Mouse (Mus musculus) gastrocnemius, adult 8-10 months (tissue): ENCODE results near the gene Prr36. TPM values are rescaled to one million over a fixed set of nuclear protein-coding genes. Genes with fewer than 3 reads are reported as not detected.

Experiments used
- DNase-seq, 2 experiments: peaks; one replicate each; pipeline ENCODE4 v3.0.0; 2022; ENCODE audit warnings: low spot score in 2 of 2
- total RNA-seq, 4 experiments: library from RNA; stranded (reverse); gene quantifications; 2 replicates each; pipeline ENCODE4 v1.2.4; 2022

Prr36 gene
- total RNA-seq, 4 experiments from 2014 or later: not detected

DNA sequence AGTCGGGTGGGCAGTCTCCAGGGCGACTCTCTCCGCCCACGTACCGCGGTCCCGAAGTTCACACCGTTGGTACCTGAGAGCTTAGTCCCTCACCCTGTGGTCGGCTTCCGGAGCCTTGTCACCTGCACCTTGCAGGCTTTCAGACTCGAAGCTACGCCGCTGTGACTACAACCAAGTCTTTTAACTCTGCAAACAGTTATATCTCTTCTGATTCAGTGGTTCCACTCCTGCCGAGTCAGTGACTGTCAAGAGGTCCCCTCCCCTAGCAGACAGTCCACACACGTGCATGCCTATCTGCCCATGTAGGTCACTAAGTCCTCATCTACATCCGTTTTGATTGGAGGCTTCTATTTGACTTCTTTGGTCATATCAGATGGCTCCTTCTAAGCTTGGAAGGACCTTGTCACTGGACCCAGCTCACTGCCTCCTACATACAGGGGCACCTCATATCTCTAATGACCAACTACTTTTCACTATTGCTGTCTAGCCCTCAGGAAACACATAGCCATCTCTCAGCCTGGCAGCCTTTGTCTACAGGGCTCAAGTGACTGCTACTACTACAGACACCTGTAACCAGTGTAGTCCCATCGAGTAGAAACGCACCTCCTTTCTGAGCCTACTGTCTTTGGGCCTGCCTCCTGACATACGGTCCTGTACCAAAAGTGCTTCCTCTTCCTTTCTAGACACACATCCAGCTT lies 22.1 kb upstream of the Prr36 start:
- DNase-seq: no peak

DNA sequence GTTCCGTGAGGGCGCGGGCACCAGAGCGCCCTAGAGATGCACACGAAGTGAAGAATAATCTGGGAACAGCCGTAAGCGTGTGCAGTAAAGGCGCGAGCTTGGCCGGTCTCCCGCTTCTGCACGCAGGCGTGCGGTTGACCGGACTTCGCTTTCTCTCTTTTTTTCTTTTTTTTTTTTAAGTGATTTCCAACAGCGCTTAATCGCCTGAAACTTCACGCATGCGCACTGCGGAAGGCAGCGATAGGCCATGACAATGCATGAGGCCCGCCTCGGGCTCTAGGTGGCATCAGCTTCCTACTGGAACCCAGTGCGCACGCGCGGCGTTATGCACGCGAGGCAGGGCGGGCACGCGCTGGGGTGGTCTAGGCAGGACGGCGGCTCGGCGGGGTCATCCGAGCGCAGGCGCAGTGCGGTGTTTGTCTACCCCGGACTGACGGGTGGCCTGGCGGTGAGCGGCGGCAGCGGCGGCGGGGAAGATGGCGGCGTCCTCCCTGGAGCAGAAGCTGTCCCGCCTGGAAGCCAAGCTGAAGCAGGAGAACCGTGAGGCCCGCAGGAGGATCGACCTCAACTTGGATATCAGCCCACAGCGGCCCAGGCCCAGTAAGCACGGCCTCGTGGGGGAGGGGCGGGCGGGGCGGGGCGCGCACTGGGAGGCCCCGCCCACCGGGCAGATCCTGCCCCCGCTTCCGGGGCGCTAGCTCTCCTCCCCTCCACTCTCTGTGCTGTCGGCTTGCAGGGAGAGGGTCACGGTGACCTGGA lies 21.4 kb upstream of the Prr36 start, which contains the start of the genes Map2k7 and Gm49320:
Gene Map2k7 (plus strand): TSS at position 307 of the 759 bp plus-strand sequence.
Gene Gm49320 (plus strand): TSS at position 432 of the 759 bp plus-strand sequence.
- peak; percentile 100 for DNase-seq

DNA sequence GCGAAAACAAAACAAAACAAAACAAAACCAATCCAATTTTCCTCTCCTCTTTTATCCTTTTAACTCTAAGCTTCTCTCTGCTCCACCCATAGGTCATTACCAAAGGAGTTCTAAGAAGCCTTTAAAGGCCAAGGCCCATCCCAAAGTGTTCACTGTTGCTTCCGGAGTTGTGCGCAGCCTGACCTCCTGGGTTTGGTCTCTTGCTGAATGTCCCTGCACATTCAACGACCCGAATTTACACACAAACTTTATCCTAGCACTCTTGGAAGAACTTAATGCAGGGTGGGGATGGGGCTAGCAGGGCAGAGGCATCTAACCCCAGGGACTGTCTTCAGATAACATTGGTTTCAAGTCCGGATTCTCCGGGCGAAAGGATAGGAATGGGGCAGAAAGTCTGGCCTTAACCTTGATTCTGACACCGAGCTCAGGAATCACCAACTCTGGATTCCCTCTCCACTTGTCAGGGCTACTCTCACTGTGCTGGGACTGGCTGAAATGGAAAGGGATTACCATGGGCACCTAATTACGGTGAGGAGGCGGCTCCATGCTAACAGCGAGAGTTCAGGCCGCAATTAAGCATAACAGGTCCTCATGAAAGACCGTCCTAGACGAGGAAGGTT lies 20.7 kb upstream of the Prr36 start:
- DNase-seq: no peak

DNA sequence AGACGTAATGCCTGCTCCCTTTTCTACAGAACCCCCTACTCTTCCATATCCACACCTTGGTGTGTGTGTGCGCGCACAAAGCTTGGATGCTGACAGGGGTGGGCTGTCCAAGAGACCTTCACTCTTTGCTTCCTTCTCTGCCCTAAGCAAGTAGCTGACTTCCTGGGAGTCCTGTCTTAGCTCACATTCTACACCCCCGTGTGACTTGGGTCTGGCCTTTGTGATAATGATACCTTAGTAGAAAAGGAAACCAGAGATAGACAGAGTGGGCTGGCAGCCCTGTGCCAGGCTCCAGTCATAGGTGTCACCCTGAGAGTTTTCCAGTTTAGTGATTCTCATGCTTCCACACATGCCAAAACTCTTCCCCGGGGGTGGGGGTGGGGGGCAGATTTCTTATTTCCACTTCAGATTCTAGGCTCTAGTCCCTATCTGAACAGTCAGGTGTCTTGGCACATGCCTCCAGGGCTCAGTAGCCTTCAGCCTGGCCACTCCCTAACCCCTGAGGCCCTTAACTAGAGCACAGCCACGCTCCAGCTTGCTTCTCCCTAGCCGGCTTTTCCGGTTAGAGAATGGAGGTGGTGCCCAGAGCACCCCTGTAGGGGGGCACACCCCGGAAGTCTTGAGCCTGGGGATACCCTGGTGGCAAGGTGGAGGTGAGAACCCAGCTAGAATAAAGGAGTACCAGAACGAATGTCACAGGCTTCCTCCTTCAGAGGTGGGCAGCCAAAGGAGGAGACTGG lies 13.5 kb upstream of the Prr36 start:
- no peak for DNase-seq

DNA sequence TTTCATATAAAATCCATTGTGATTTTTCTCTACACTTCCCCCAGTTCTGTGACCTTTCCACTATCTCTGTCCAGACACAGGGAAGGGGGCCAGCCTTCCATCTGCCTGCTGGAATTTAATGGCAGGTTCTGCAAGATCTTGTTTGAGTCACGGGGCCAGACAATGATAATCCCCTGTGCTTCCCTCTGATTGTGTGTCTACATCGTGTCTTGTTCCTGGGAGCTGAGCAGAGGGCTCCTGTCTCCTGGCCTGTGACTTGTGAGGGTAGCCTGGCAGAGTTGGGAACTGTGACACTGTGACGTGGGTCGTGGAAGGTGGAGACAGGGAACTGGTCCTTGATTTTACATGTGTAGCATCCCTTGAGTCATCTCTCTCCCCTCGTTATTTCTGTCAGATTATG lies 12.5 kb upstream of the Prr36 start:
- no peak for DNase-seq

DNA sequence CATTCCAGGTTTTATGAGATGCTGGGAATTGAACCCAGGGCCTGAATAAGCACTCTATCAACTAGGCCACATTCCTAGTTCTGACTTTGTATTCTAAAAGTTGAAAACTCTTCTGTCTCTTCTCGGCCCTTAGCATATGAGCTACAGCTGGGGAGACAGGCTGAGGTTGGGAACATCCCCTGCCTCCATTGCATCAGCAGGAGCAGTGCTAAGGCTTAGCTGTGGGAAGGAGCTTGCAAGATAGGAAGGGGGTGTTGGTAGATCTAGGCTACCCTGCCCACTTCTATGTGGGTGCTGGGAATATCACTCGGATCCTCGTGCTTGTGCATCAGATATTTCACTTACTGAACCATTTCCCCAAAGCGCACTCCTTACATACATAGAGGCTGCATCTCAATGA lies 10.7 kb upstream of the Prr36 start:
- DNase-seq: no peak

DNA sequence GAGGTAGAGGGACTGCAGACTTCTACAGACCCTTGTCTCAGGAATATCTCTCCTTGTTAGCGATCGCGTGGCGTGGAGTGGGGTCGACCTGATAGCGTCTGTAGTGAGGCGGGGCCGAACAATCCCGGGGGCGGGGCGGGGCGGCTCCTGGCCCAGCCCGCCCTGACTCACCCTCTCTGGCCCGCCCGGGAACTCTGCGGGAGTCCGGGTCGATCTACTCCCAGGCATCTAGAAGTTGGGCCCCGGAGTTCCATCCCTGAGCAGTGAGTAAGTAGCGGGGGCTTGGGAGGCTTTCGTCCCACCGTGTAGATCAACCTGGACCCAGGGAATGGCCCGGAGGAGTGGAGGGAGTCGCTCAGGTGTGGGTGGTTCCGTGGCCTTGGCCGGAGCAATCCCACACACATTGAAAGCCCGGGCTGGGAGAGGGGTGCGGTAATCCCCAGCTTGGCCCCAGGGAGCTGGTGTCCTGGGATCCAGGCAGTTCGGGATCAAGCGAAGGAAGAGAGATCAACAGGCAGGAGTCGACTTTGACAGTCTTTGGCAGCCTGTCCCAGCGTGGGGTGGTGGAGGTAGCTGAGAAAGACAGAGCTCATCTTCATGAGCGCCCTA lies 9.6 kb upstream of the Prr36 start, which contains the start of gene Lrrc8e:
Gene Lrrc8e (plus strand): TSS at position 89 of the 609 bp plus-strand sequence.
- DNase-seq: no peak

DNA sequence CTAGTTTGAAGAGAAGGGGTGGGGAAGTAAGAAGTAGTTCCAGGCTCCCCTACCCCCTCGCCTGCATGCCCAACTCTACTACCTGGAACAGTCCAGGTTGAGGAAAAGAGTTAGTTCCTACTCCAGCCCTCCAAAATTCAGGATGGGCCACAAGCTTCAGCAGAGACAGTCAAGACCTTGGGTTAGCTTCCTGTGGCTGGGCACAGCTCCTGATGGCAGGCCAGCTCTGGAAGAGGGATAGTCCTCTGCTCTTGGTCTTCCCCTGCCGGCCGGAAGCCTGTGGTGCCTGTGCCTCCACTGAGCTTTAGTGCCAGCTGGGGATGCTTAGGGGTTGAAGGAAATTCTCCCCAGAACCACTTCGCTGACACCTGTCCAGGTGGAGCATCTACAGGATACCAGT lies 9.1 kb upstream of the Prr36 start:
- DNase-seq: no peak

DNA sequence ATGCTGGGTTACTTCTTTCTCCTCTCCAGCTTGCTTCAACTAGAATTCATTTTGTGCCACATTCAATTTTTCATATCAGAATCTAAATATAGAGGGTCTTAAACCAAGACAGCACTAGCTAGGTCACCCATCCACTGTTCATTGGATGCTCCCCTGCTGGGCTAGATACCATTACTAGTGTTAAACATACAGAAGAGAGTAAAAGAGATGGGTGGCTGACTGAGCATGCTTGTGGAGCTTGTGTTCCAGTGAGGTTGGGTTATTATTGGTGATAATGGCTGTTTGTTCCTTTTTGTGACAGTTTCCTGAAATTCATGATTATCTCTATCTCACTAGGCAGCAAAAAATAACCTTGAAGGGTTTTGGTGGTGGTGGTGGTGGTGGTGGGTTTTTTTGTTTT lies 4.8 kb upstream of the Prr36 start:
- DNase-seq: no peak

DNA sequence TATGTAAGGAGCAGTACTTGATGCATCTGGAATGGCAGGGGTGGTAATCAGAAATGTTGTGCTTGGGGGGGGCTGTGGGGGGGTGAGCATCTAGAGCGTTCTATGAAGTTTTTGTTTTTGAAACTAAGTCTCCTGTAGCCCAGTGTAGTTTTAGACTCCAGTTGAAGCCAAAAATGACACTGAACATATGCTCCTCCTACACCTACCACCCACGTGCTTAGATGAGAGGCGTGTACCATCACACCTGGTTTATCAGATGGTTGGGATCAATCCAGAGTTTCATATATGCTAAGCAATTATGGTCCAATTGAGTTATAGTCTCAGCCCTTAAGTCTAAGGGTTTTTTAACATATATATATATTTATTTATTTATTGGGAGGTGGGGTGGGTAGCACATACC lies 2.4 kb upstream of the Prr36 start:
- DNase-seq: no peak

DNA sequence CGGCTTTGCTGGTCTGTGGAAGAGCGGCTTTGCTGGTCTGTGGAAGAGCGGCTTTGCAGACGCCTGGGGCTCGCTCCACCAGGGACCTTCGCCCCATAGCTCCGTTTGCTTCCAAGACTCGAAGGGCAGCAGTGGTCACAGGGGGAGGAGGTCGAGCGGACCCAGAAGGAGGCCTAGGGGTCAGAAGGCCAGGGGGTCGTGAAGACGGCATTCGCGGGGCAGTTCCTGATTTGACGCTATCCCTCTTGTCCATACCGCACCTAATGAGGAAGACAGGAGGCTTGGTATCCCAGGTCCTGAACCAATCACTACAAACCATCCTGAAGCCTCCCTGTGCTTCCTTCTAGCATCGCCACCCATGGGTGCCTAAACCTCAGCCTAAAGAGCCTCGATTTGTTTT lies 963 bp downstream of the Prr36 start:
- DNase-seq: no peak

DNA sequence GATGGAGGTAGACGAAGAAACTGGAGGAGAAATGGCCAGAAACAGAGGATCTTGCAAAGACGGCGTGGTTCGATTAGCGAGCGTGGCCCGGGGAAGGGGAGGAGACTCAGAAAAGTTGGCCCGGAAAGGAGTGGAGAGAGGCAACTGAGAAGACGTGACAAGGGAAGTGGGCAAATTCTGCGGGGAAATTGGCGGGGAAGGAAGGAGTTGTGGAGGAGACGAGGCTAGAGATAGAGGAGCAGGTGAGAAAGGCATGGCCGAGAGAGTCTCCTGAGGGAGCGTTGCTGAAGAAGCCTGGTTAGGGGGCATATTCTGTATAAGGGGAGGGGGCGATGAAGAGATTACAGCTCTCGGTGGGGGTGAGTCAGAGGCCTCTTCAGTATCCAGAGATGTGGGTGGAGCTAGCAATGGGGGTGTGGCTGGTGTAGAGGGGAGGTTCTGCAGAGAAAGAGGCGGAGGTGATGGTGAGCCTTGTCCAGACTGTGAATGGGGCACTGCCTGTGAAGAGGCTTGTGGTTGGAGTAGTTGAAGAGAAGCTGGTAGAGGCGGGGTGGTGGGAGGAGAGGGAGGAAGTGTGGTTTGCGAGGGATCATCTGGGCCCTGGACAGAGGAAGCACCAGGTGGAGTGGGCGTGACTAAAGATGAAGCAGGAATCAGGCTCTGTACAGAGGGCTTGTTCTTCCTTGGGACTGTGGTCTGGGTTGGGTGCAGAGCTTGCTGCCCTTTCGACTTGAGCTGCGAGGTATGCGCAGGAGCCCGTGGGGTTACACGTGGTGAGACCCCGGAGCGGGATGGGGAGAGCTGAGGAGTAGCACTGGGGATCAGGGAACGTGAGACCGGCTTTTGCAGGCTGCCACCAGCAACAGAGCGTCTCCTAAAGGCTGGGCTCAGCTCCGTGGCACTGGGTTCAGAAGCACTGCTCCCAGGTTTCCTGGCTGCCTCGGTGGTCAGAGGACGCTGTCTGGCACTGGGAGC lies 3.0 kb downstream of the Prr36 start:
- no peak for DNase-seq

DNA sequence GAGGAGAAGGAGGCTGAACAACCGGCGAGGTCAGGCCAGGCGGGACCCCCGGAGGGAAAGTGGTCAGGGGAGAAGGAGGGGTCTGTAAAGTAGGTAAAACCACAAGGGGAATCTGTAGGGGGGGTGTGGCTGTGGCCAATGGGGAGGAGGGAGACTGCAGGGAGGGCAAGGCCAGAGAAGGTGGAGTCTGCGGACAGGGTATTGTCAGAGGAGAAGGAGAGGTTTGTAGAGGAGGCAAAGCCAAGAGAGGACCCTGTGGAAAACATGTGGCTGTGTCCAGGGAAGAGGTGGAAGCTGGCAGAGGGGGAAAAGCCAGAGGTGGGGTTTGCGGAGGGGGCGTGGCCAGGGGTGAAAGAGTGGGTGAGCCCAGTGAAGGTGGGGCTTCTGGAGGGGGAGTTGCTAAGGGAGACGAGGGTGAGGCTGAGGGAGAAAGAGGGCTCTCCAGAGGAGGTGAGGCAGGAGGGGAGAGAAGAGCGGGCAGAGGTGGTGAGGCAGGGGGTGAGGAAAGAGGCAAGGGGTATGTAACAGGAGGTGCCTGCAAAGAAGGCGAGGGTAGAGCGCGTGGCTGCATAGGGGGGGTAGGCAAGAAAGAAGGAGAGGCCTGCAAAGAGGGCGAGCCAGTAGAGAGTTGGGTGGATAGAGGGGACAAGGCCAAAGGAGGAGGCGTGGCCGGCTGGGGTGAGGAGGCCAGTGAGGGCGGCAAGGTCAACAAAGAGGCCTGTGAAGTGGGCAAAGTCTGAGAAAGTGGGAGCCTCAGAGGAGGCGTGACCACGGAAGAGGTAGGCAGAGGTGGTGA lies 3.9 kb downstream of the Prr36 start:
- DNase-seq: no peak

DNA sequence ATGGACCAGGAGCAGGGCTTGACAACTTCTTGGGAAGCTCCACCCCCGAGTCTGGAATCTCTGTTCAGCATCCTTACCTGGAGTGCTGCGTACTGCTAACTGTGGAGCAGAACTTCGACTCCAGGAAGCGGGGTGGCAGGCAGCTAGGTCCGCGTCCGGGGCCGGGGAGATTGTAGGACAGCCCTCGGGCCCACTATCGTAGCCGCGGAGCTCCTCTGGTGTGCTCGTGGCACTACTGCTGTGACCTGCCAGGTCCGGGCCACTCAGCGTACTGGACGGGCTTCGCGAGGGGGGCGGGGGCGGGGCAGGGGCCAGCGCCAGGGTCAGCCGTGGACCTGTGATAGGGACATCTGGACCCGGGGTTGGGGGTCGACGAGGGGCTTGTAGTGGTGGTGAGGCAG lies 4.5 kb downstream of the Prr36 start:
- DNase-seq: no peak

DNA sequence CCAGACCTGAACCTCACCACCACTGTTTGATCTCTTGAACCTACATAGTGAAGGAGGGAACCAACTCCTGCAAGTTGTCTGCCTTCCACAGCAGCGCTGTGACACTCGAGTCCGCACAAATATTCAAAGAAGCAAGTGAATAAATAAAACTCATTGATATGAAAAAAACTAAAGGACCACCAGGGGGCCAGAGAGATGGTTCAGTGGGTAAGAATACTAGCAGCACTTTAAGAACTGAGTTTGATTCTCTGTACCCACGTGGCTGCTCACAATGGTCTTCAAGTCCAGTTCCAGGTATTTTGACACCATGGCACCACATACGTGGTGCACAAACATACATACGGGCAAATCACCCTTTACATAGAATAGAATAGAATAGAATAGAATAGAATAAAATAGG lies 6.2 kb downstream of the Prr36 start:
- DNase-seq: no peak

DNA sequence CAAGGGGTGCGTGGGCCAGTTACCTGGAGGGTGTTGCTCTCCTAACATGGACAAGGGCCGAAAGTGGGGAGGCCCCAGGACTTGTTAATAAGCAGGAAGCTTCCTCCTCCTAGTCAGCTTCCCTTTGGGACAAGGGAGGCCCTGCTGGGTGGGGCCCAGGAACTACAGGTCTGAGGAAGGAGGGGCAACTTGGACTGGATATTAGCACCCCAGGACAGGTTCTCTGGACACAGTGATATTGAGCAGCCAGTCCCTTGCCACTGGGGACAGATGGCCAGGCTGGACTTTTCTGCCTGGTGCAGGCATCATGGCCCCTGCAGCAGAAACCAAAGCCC lies 10.3 kb downstream of the Prr36 start:
- DNase-seq: no peak

DNA sequence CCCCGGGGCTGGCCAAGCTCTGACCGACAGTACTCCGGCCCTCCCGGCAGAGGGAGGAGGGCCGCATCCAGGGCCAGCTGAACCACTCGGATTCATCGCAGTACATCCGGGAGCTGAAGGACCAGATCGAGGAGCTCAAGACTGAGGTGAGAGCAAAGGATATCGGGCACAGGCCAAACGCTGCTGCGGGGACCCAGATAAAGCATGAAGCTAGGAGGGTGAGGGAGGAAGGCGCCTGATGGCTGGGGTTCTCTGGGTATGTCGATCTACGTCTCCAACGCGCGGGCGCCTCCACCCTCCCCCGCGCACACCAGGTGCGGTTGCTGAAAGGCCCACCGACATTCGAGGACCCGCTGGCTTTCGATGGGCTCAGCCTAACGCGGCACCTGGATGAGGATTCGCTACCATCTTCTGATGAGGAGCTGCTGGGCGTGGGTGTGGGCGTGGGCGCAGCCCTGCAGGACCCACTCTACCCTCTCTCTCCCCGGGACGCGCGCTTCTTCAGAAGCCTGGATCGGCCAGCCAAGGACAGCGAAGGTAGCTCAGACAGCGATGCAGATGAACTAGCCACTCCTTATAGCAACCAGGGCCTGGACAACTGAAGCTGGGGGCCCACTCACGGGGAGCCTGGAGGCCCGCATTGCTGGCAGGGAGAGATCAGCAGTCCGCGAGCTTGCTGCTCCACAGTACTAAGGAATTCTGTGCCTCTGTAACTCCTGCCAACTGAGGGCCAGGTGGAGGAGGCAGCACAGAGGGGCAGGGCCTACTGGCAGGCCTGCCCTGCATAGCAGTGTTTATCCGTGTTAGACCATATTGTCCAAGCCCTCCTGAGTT lies 10.9 kb downstream of the Prr36 start:
- no peak for DNase-seq
